In genomic region chr14:61439141-61439660, GRCm38 (mm10) we compare ENCODE assay signal across 8 mouse cellular contexts. TPM values are rescaled to one million over a fixed set of nuclear protein-coding genes. Genes with fewer than 3 reads are reported as not detected.
DNase-seq lines count a peak whose midpoint lies in the region; ATAC-seq and TF ChIP-seq lines count a peak whose summit lies in the region.

No protein-coding gene starts in this region.

- H3K27me3 ChIP-seq in forebrain, embryonic 14.5 days (replicated peaks; ENCODE audit: control insufficient read depth, insufficient read depth, low read length), result no peaks in the 10 kb centered on the region
- no peaks in the 10 kb centered on the region for H3K27me3 ChIP-seq in hindbrain, embryonic 16.5 days (replicated peaks; ENCODE audit: control insufficient read depth, insufficient read depth, low read length)
- no peaks in the 10 kb centered on the region for H3K27me3 ChIP-seq in limb, embryonic 14.5 days (ENCODE audit: control insufficient read depth, insufficient read depth, low read length)
- H3K27me3 ChIP-seq in midbrain, embryonic 13.5 days, result 0 out of 2 replicates have a peak, but pooled peaks cover 3% of the 10 kb centered on the region

- H3K27ac ChIP-seq in forebrain, embryonic 14.5 days (ENCODE audit: low read depth, low read length), result peak overlapping the region; percentile 98
- peak overlapping the region; percentile 99 for H3K27ac ChIP-seq in hindbrain, embryonic 16.5 days (ENCODE audit: low read depth, low read length)
- peak overlapping the region; percentile 95 for H3K27ac ChIP-seq in limb, embryonic 14.5 days (replicated peaks; ENCODE audit: low read depth, low read length)
- peak overlapping the region; percentile 99 for H3K27ac ChIP-seq in midbrain, embryonic 13.5 days

- H3K4me3 ChIP-seq in forebrain, embryonic 14.5 days (ENCODE audit: low read depth, low read length), result peak overlapping the region; percentile 92
- H3K4me3 ChIP-seq in hindbrain, embryonic 16.5 days (ENCODE audit: low read length), result peak overlapping the region; percentile 89
- peak overlapping the region; percentile 90 for H3K4me3 ChIP-seq in limb, embryonic 14.5 days (replicated peaks; ENCODE audit: low read length)
- H3K4me3 ChIP-seq in midbrain, embryonic 13.5 days (replicated peaks), result peak overlapping the region; percentile 88

- H3K9me3 ChIP-seq in forebrain, embryonic 14.5 days (replicated peaks; ENCODE audit: control insufficient read depth, low read length), result no peaks in the 10 kb centered on the region
- H3K9me3 ChIP-seq in hindbrain, embryonic 16.5 days (ENCODE audit: control insufficient read depth, low read length), result no peaks in the 10 kb centered on the region
- H3K9me3 ChIP-seq in limb, embryonic 14.5 days (ENCODE audit: control insufficient read depth, low read length), result no peaks in the 10 kb centered on the region
- H3K9me3 ChIP-seq in midbrain, embryonic 13.5 days, result no peaks in the 10 kb centered on the region

- H3K36me3 ChIP-seq in forebrain, embryonic 14.5 days (ENCODE audit: control insufficient read depth, insufficient read depth, low read length), result no peaks in the 10 kb centered on the region
- H3K36me3 ChIP-seq in hindbrain, embryonic 16.5 days (ENCODE audit: control insufficient read depth, insufficient read depth, low read length), result no peaks in the 10 kb centered on the region
- H3K36me3 ChIP-seq in limb, embryonic 14.5 days (ENCODE audit: control insufficient read depth, insufficient read depth, low read length), result no peaks in the 10 kb centered on the region
- no peaks in the 10 kb centered on the region for H3K36me3 ChIP-seq in midbrain, embryonic 13.5 days

- peak; percentile 43 for DNase-seq in kidney, adult 11 months
- no peak for DNase-seq in kidney, adult 18-20 months
- DNase-seq in brain, adult 2 months (ENCODE audit: low read depth, low spot score), result peak; percentile 71
- peak; percentile 62 for DNase-seq in forebrain, embryonic 14.5 days (ENCODE audit: low spot score)
- DNase-seq in limb, embryonic 14.5 days (ENCODE audit: low spot score), result no peak
- DNase-seq in thymus, adult 18-20 months, result peak; percentile 43 to 46

- ATAC-seq in forebrain, embryonic 14.5 days, result peak; percentile 73
- ATAC-seq in hindbrain, embryonic 16.5 days, result peak; percentile 71
- peak; percentile 53 for ATAC-seq in limb, embryonic 14.5 days (ENCODE audit: low FRiP score, low read depth)
- ATAC-seq in midbrain, embryonic 13.5 days, result peak; percentile 86

- TF ChIP-seq POLR2A in limb, embryonic 14.5 days (IDR thresholded peaks at IDR 0.05; ENCODE audit: borderline replicate concordance, extremely low read depth, insufficient read depth, insufficient read length), result no peak

- WGBS in forebrain, embryonic 14.5 days, result under 1% methylated on average over 16 of the region's 62 CpGs
- 0% methylated on average over 31 of the region's 62 CpGs for WGBS in hindbrain, embryonic 16.5 days
- WGBS in limb, embryonic 14.5 days, result 1% methylated on average over 14 of the region's 62 CpGs
- WGBS in midbrain, embryonic 13.5 days, result 0% methylated on average over 34 of the region's 62 CpGs

- H3K4me2 ChIP-seq in forebrain, embryonic 14.5 days (ENCODE audit: low read length), result peak overlapping the region; percentile 75
- peak overlapping the region; percentile 76 for H3K4me2 ChIP-seq in hindbrain, embryonic 16.5 days (ENCODE audit: low read length)
- H3K4me2 ChIP-seq in limb, embryonic 14.5 days (replicated peaks; ENCODE audit: low read depth, low read length, severe bottlenecking), result peak overlapping the region; percentile 64
- H3K4me2 ChIP-seq in midbrain, embryonic 13.5 days (replicated peaks), result peak overlapping the region; percentile 71

- H3K9ac ChIP-seq in forebrain, embryonic 14.5 days (ENCODE audit: low read length), result peak overlapping the region; percentile 91
- peak overlapping the region; percentile 97 for H3K9ac ChIP-seq in hindbrain, embryonic 16.5 days (ENCODE audit: low read depth, low read length)
- peak overlapping the region; percentile 90 for H3K9ac ChIP-seq in limb, embryonic 14.5 days (ENCODE audit: low read depth, low read length, severe bottlenecking)
- peak overlapping the region; percentile 94 for H3K9ac ChIP-seq in midbrain, embryonic 13.5 days (replicated peaks)

- H3K4me1 ChIP-seq in forebrain, embryonic 14.5 days (ENCODE audit: control insufficient read depth, insufficient read depth, low read length), result peaks cover 16% of the 10 kb centered on the region
- peaks cover 19% of the 10 kb centered on the region for H3K4me1 ChIP-seq in hindbrain, embryonic 16.5 days (ENCODE audit: control insufficient read depth, insufficient read depth, low read depth, low read length)
- H3K4me1 ChIP-seq in limb, embryonic 14.5 days (ENCODE audit: control insufficient read depth, insufficient read depth, low read length), result peaks cover 4% of the 10 kb centered on the region; the same call in 1 of the 2 replicates
- peaks cover 24% of the 10 kb centered on the region for H3K4me1 ChIP-seq in midbrain, embryonic 13.5 days (replicated peaks)

RNA-seq across cellular contexts. Expression of gene Kpna3, which starts 0.5 kb away (rescaled TPM):
- polyA plus RNA-seq in forebrain, embryonic 14.5 days (2014; fragmentation: Nextera tagmentation; extraction: Ambion mirVana), result 91.6 and 98.9 TPM in 2 replicates
- polyA plus RNA-seq in hindbrain, embryonic 16.5 days (2015; fragmentation: Nextera tagmentation; extraction: Ambion mirVana), result 65.2 and 73.5 TPM in 2 replicates
- 26.6 and 30.8 TPM in 2 replicates for polyA plus RNA-seq in limb, embryonic 14.5 days (2012; rRNA removed)
- 53.0 and 56.1 TPM in 2 replicates for polyA plus RNA-seq in limb, embryonic 14.5 days (2014; fragmentation: Nextera tagmentation; extraction: Ambion mirVana)
- 76.7 and 79.1 TPM in 2 replicates for polyA plus RNA-seq in midbrain, embryonic 13.5 days (2015; fragmentation: Nextera tagmentation; extraction: Ambion mirVana)

Comparison
In these comparisons a context has a peak if more than half of its experiments do, and no peak if none do; other contexts are left out.
1. DNase-seq: peak in kidney, adult 11 months (single experiment), brain, adult 2 months (single experiment), forebrain, embryonic 14.5 days (single experiment) and thymus, adult 18-20 months (2 of 2); none in kidney, adult 18-20 months (single experiment) and limb, embryonic 14.5 days (single experiment).
2. Peak in every context shown above with its lines, with median percentiles within 50 percentile points of each other: ATAC-seq, H3K27ac ChIP-seq, H3K4me2 ChIP-seq, H3K4me3 ChIP-seq and H3K9ac ChIP-seq.